Mouse (Mus musculus) embryo, embryonic 10.5 days (tissue): ENCODE measurements at regions not wholly inside any gene's neighbourhood (a gene's known extent, or its start where the extent isn't known, plus 50 kb on each side); places are given as distances from the start of the nearest gene placed in this dataset.

Experiments
- DNase-seq: peaks from one replicate; pipeline ENCODE4 v3.0.0-alpha.2; 2015; ENCODE audit warnings: low spot score

- DNase-seq: no peak
Observed at GRCm38 (mm10) chr2:123023918-123024317, 258.9 kb downstream of the Sqor start.

GRCm38 (mm10) chr2:123024380-123024779 is 259.3 kb downstream of the Sqor start:
- no peak for DNase-seq

GRCm38 (mm10) chr2:123024976-123025585 is 260.0 kb downstream of the Sqor start:
- no peak for DNase-seq

- no peak for DNase-seq
Observed at GRCm38 (mm10) chr2:123047321-123047720, 282.3 kb downstream of the Sqor start.

GRCm38 (mm10) chr2:123064648-123065047 is 299.6 kb downstream of the Sqor start:
- no peak for DNase-seq

- DNase-seq: peak; percentile 5
Observed at GRCm38 (mm10) chr2:123068809-123069208, 303.8 kb downstream of the Sqor start.

GRCm38 (mm10) chr2:123072653-123073052 is 307.6 kb downstream of the Sqor start:
- DNase-seq: no peak

- DNase-seq: peak; percentile 7
Observed at GRCm38 (mm10) chr2:123073476-123074085, 308.5 kb downstream of the Sqor start.

GRCm38 (mm10) chr2:123092726-123093125 is 327.7 kb downstream of the Sqor start:
- no peak for DNase-seq

GRCm38 (mm10) chr2:123103530-123103929 is 338.5 kb downstream of the Sqor start:
- no peak for DNase-seq

- no peak for DNase-seq
Observed at GRCm38 (mm10) chr2:123131496-123131895, 366.5 kb downstream of the Sqor start.

GRCm38 (mm10) chr2:123153170-123153569 is 388.1 kb downstream of the Sqor start:
- no peak for DNase-seq

GRCm38 (mm10) chr2:123165384-123165783 is 400.3 kb downstream of the Sqor start:
- no peak for DNase-seq

- no peak for DNase-seq
Observed at GRCm38 (mm10) chr2:123170611-123171010, 405.6 kb downstream of the Sqor start.

- DNase-seq: no peak
Observed at GRCm38 (mm10) chr2:123182208-123182607, 417.2 kb downstream of the Sqor start.

GRCm38 (mm10) chr2:123190795-123191582 is 426.0 kb downstream of the Sqor start:
- DNase-seq: no peak

- DNase-seq: peak; percentile 18
Observed at GRCm38 (mm10) chr2:123194533-123194932, 429.5 kb downstream of the Sqor start.
